Mouse (Mus musculus) activated CD4-positive, CD25-positive, alpha-beta regulatory T cell (primary cell): ENCODE data around the gene Sgcb. TPM values are rescaled to one million over a fixed set of nuclear protein-coding genes. Genes with fewer than 3 reads are reported as not detected.

Experiments
- polyA plus RNA-seq, 2 experiments: library from polyadenylated mRNA; unstranded; fragments of 100-300 nt; shearing (Covaris generic); gene quantifications; one replicate each; pipeline ENCODE4 v1.2.1; 2017

The Sgcb gene
- 10 to 100 TPM; 10.6 to 15.2 TPM for polyA plus RNA-seq

DNA sequence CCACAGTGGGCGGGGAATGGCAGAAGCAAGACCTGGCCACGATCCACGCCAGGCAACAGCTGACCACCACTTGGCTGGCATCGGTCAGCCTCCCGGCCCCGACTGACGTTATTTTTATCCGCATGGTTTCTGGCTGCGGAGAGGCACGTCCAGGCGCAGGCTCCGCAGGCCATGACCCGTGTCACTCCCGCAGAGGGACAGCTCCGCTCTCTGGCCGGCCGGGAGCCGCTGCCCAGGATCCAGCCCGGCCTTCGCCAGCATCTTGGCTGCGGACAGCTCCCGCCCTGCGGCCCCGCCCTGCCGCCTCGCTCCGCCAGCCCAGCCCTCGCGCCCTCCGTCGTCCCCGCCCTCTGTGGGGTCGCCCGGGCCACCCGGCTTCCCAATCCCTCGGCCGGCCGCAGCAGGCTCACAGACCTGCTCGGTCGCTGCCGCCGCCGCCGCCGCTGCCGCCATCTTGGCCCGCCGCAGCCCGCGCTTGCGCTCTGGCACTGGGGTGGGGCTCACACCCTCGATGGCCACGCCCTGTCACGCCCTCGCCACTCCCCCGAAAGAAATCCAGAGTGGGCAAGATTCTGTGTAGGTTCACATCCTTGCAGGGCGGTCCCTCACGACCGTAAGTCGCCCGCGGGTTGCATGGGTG is at the start of gene Sgcb:
Gene Sgcb, minus strand, starts transcription at position 530 of the 640 bp plus-strand sequence.

DNA sequence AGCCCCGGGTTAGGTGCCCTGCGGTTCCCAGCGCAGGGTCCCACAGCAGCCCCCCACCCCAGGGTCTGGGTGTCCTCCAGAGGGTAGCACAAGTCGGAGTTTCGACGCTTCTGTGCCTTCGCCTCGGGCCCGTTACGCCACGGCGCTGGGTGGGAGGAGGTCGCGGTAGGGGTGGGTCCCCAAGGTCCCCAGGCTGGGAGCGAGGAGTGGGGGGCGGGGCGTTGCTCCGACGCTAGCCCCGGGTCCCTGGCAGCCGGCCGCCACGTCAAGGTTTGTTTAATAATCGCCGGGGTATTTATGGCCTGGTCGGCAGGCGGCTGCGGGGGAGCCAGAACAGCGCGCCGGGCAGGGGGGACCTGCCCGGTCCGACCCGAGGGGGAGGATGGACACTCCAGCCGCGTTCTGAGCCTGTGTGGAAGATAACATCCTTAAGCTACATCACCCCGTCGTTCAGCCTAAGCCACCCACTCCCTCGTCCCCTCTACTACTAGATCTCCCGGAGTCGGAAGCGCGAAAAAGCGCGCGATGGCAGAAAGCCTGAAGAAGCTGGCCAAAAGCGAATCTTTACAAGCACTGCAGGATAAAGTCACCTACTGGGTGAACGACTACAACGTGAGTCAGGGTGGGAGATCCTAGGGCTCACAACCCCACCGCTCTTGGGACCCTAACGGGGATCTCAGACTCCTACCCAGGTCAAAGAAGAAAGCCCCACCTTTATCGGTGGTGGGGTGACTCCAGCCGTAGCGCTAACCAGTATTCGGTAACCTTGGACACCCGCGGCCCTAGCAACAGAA is 3.7 kb upstream of the Sgcb start, which contains the start of gene Spata18:
Gene Spata18, plus strand, starts transcription at position 319 of the 794 bp plus-strand sequence.

DNA sequence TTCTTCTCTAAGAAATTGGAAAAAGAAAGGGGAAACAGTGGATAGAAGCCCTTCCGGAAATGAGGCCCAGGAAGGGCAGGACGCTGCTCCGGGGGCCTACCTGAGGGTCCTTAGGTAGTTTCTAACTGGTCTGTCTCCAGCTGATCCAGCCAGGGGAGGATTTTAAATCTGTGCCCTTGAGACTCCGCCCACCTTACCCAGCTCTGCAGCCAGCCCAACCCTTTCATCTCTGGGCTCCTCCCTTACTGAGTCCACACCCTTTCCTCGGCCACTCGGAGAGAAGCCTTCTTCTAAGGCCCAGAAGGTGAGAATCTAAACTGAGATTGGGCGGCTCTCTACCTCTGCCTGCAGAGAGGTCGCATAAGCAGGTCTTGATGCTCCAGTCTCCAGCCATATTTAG is 15.3 kb downstream of the Sgcb start, which contains the start of gene Lrrc66:
Gene Lrrc66, minus strand, starts transcription at position 236 of the 400 bp plus-strand sequence.

Other genes with a start within 250 kb of the Sgcb start
- under 1 TPM in 1 of 2 experiments, not detected in 1; 0.12 TPM for gene Cwh43, start 241.7 kb downstream of the Sgcb start, polyA plus RNA-seq
- 10 to 100 TPM; 11.9 to 20.5 TPM for gene Dcun1d4, start 166.8 kb downstream of the Sgcb start, polyA plus RNA-seq
- 1 to 10 TPM; 1.2 to 1.3 TPM for gene Lrrc66, start 15.3 kb downstream of the Sgcb start, polyA plus RNA-seq
- under 1 TPM in 1 of 2 experiments, not detected in 1; 0.17 TPM for gene Spata18, start 3.6 kb upstream of the Sgcb start, polyA plus RNA-seq